Mouse (Mus musculus) myocyte (in vitro differentiated cells): ENCODE measurements at regions not wholly inside any gene's neighbourhood (a gene's known extent, or its start where the extent isn't known, plus 50 kb on each side); places are given as distances from the start of the nearest gene placed in this dataset.

ENCODE experiments used
- MYOG ChIP-seq, 3 experiments: IDR thresholded peaks; one replicate each; pipeline ENCODE4 v1.6.1; 2011; ENCODE audit warnings: control low read depth in 2 of 3, low read depth in 2 of 3, mild to moderate bottlenecking in 2 of 3; ENCODE audit not compliant: insufficient read length in 2 of 3, control insufficient read depth in 1 of 3, insufficient read depth in 1 of 3
- POLR2A ChIP-seq: IDR thresholded peaks from one replicate; pipeline ENCODE4 v1.6.1; 2011; ENCODE audit warnings: low read depth, mild to moderate bottlenecking, control low read depth, moderate library complexity; ENCODE audit not compliant: insufficient read length
- TCF12 ChIP-seq: IDR thresholded peaks from one replicate; pipeline ENCODE4 v1.6.1; 2011; ENCODE audit warnings: mild to moderate bottlenecking, control low read depth; ENCODE audit not compliant: poor library complexity, insufficient read depth, severe bottlenecking

GRCm38 (mm10) chr16:77421001-77421400, 180.9 kb downstream of the Gm11146 start:
- TF ChIP-seq POLR2A: no peak
- no peak for TF ChIP-seq TCF12
- TF ChIP-seq MYOG (IDR thresholded peaks at IDR 0.05; ENCODE audit: control insufficient read depth in 1 of 3, insufficient read depth in 1 of 3, insufficient read length in 2 of 3, low read depth in 2 of 3): no peak
